Mouse (Mus musculus): ENCODE data around the gene Zfp260. TPM values are rescaled to one million over a fixed set of nuclear protein-coding genes. Genes with fewer than 3 reads are reported as not detected.
"Not testable (repeated sequence)": the region's sequence is repeated elsewhere in the genome, so short reads cannot be mapped to it uniquely, and the experiment has no call there.

Gene Zfp260
- total RNA-seq (2022): 10 to 100 TPM; 25.3 to 34.5 (median 31.3) TPM

DNA sequence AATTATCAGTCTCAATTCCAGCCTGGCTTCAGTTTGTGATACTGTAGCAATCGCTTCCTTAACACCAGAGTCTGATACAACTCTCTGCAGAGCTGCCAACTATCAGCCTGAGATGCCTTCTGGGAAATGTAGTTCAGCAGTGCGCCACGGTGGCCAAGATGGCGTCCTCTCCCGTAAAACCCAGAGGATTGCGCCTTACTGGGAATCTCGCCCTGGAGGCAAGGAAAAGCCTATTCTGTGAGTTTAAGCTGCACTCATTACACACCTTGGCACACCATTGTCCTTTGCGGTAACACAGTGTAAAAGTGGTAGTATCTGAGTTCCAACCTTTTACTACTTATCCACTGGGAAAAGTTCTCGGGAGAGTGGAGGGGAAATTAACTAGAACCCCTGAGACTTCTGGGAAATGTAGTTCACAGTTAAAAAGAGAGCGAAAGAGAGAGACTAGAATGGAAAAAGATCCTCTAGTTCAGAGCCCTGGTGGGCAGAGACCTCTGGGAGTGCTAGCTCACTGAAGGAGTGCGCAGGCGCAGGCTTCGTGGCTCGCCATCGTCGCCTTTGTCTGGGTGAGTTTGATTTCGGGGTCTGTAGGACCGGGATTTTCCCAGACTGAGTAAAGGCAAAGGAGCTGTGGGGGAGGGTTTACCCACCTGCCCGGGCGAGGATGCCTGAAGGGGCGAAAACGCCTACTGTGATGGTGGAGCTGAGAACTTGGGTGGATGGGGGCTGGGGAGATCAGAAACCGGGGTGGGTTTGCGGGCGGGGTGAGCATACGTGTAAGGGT is at the start of gene Zfp260:
Gene Zfp260 (plus strand): TSS at position 132 of the 784 bp plus-strand sequence.
- DNase-seq (ENCODE audit: low spot score): peak; percentile 95

DNA sequence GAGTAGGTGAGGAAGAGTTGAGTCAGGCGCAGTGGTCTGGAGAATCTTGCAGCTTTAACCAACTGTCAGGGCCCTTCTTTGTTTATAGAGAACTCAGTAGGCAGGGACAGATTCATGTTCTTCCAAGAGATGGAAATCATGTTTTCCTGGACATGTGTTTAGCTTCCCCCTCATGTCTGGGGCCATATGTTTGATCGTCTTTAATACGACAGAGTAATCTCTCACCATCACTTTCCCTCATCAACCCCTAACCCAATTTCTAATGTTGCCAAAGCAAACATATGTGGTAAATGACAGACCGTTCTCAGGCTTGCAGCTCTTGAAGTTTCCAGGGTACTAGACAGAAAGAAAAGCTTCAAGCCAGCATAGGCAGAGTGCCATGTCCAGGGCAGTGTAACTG is 46.5 kb upstream of the Zfp260 start:
- no peak for DNase-seq (ENCODE audit: low spot score)

DNA sequence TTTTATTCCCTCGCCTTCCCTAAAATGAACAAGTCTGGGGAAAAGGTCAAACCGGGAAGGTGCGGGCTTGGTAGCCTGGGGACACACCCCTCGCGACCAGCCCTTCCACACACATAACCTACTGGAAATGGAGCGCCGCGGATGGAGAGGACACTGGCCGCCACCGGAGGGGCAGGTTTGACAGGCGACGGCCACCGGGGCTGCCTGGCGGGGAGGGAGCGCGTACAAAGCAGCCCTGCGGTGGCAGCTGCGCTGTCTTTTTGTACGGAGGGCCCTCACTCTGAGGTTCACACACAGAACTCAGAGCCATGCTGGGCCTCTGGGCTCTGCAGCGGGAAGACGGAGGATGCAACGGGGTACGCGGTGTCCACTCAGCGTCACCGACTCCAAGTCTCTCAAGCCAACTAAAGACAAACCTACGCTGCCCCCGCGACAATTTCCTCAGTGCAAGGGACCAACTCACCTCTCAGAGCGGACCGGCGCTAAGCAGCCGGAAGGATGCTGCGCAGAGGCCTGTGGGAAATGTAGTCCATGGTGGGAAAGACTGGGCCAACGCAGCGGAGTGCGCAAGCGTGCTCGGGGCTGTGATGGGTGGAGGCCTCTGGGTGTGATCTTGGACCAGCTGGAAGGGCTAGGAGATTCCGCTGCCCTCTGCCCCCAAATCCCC is 43.6 kb upstream of the Zfp260 start, which contains the start of gene Zfp14:
Gene Zfp14 (minus strand): TSS at position 499 of the 667 bp plus-strand sequence.
- DNase-seq (ENCODE audit: low spot score): peak; percentile 93

DNA sequence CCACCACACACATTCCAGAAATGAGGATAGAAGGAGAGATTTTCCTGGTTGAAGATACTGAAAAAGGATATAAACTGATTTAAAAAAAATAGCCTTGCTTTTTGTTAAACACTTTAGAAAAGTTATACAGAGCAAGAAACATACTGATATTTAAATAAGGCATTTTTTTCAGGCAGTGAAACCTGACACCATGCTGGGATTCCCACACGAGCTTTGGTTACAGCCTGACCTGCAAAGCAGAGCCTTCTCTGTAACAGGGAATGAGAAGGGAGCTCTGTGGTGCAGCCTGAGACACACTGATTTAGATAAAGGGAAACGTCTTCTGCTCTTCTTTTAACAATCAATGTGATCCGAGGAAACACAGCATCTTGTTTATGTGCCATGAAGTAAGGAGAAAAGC is 41.0 kb upstream of the Zfp260 start:
- no peak for DNase-seq (ENCODE audit: low spot score)

DNA sequence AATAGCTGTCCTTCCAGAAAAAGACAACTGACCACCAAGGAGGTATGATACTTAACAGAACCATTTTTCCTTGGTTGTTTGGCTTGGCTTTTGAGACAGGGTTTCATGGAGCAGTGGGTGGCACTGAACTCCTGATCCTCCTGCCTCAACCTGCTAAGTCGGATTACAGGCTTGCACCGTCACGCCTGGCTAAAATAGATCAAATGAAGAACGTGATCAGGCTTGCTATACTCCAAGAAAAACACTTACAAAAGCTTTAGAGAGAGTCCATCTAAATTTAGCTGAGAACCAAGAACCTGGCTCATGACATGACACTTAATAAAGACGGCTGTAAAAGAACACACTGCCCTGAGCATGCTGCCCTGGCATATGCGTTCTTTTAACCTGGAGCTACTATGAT is 34.2 kb upstream of the Zfp260 start:
- DNase-seq (ENCODE audit: low spot score): no peak

DNA sequence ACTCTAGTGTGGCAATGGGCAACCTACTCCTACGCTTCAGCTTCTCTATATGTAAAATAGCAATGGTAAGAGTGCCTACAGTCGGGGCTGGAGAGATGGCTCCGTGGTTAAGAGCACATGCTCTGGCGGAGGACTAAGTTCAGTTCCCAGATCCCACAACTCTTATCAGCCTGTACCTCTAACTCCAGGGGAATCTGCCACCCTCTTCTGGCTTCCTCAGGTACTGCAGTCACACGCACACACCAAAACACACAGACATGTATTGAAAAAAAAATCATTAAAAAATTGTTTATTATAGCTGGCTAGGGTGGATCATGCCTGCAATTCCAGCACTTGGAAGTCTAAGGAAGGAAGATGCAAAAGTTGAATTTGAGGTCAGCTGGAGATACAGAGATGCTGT is 32.1 kb upstream of the Zfp260 start:
- no peak for DNase-seq (ENCODE audit: low spot score)

DNA sequence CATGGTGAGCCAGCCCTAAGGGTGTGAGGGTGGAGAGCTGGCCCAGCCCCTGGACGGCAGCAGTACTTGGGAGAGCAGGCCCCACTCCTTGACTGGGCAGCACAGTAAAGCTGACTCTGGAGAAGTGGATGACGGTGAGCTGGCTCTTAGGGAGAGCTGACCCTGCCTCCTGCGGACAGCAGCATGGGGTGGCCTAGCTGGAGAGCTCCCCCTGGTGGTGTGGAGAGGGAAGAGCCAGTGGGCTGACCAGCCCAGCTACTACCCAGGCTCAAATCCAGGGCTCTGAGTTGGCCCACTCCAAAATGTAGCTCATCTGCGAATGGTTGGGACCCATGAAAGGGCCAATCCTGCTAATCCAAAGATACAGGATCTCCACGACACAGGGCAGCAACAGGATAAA is 30.0 kb upstream of the Zfp260 start:
- no peak for DNase-seq (ENCODE audit: low spot score)

DNA sequence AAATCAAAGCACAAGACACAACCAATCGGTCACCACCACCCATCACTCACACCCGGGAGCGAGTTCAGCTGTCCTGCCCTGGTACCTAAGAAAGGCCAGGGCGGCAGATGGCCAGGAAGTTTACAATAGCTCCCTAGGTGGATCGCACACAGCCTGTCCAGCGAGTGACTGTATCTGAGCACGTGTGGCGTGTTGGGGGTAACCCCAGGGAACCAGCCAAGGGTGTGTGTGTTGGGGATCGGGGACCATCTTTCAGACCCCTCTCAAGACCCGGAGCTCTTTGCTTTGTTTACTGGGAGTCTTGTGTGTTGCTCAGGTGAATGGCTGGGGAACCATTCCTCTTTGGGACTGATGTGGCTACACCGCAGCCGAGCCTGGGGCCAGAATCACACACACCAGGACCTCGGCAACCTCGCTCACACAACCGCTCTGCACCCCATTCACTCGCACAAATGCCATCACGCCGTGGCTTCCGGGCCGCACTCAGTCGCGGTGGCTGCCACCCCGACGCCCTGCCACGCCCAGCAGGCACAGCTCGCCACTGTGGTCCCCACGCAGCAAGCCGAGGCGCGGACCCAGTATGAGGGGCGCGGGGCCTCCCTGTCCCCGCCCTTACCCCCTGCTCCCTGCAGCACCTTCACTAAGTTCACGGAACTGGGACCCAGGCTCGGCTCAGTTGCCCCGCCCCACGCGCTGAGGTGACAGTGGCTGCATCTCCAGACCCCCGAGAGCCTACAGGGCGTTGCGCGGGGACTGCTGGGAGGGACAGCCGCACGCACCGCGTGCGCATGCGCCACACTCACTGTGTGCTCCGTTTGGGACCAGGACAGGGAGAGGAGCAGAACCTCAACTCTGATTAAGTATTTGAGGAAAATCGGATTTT is 22.2 kb upstream of the Zfp260 start, which contains the start of gene Zfp82:
Gene Zfp82 (minus strand): TSS at position 755 of the 883 bp plus-strand sequence.
- DNase-seq (ENCODE audit: low spot score): peak; percentile 82

DNA sequence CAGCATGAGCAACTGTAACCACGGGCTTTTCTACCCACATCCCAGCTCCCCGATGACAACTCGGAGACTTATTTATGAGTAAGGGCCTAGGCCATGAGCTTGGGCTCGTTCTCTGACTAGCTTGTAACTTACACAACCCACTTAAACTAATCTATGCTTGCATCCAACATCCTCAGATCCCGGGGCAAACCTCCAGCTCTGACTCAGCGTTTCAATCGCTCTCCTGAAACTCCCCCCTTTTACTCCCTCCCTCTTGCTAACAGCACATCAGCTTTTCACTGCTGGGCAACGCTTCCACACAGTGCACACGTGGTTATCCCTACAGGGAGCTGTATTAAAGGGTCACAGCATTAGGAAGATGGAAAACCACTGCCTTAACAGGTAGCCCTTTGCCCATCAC is 8.1 kb upstream of the Zfp260 start:
- DNase-seq (ENCODE audit: low spot score): no peak

DNA sequence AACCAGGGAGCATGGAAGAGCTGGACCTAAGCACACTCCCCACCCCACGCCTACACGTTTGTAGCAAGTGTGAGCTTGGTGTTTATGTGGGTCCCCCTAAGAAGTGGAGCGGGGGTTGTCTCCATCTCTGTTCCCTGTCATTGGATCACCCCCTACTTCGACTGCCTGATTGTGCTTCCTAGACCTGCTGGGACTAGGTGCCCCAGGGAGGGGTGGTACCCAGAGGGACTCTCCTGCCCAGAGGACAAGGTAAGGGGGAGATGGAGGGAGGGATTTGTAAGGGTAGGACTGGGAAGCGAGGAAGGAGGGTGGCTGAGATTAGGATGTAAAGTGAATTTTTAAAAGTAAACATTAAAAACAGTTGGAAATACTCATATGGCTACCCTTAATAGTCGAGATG is 5.2 kb upstream of the Zfp260 start:
- no peak for DNase-seq (ENCODE audit: low spot score)

DNA sequence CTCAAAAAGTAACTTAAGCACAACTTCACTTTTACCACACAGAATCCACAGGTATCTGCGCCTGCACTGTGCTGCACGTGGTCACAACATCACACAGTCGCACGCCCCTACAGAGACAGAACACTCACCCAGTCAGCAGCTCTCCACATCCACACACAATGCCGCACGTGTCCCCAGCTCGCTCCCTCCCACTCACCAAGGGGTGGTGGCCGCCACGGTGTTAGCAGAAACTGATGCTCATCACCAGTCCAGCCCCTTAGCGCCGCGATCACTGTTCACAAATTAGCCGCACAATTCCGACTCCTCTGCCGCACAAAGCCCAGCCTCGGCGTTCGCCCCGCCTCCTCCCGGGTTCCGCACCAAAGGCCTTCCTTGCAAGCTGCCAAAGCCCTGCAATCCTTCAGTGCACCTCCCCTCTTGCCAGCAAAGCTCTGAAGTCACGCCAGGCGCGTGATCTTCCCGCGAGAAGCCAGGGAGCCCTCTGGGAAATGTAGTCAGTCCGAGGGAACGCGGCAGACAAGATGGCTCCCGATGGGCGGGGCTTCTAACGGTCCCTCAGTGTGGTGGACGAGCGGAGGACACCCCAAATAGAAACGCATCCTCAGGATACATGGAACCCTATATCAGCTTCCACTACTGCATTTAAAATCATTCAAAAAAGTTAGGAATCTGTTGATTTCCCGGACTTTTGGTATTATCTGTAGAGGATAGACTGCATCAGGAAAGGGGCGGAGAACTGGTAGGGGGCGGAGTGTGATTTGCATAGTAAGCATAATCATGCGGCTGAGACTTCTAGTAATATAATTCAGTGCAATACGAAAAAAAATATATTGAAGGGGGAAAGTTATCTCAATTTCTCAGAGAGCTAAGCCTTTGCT is 4.2 kb upstream of the Zfp260 start, which contains the start of the genes Gm26920 and Zfp566:
Gene Gm26920 (minus strand): TSS at position 319 of the 878 bp plus-strand sequence.
Gene Zfp566 (minus strand): TSS at position 436 of the 878 bp plus-strand sequence.
- peak; percentile 97 for DNase-seq (ENCODE audit: low spot score)

DNA sequence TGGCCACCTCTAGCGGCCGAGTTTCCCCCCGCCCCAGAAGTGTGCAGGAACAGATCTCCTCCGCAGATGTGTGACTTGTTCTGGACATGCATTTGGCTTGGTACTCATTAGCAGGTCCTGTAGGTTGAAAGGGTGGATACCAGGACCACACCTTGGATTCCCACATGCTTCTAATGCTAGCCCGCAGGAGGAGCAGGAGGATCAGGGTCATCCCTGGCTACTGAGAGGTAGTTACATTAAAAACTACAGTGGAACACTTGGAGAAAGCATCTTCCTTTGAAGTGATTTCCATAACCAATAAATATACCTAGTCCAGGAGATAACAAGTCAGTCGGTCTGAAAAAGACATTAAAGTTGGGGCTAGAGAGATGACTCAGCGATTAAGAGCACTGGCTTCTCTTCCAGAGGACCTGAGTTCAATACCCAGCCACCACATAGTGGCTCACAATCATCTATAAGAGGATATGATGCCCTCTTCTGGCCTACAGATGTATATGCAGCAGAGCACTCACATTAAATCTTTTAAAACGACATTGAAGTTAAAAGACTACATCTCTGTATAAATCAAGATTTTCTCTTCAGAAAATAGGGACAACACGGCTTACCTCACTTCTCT is 3.5 kb upstream of the Zfp260 start:
- DNase-seq (ENCODE audit: low spot score): no peak

DNA sequence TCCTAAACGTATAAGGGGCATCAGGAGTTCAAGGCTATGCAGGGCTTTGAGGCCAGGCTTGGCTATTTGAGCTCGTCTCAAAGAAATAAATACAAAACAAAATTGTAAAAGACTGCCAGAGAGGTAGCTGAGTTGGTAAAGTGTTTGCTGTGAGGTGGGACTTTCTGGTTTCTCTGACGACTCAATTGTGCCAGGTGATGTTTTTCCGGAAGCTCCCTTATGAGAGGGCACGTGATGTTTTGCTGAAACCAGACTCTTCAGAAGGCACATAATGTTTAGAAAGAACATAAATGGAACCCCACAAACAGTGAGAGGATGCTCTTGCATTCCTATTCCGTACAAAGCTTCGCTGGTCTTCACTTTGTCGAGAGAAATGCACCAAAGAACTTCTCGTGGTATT is 1.9 kb upstream of the Zfp260 start:
- no peak for DNase-seq (ENCODE audit: low spot score)

DNA sequence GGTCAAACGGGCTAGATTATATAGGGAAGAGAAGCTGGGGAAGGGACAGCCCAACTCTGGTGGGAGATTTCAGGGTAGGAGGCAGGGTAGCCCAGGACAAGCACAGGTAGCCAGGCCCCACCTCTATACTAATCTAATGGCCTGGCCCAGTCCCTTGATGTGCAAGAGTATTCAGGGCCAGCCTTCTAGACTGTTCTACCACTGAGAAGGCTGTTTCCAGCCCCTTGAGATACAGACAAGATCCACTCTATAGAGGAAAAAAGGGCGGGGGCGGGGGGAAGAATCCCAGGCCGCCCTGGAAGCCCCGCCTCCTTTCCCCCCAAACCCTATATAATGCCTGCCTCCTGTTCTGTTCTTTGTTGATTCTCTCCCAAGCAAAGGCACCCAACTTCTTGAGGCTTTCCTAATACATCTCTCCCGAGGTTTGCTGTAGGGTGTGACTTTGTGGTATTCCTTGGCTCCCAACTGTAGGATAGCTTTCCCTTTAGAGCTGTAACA is 610 bp upstream of the Zfp260 start:
- no peak for DNase-seq (ENCODE audit: low spot score)

DNA sequence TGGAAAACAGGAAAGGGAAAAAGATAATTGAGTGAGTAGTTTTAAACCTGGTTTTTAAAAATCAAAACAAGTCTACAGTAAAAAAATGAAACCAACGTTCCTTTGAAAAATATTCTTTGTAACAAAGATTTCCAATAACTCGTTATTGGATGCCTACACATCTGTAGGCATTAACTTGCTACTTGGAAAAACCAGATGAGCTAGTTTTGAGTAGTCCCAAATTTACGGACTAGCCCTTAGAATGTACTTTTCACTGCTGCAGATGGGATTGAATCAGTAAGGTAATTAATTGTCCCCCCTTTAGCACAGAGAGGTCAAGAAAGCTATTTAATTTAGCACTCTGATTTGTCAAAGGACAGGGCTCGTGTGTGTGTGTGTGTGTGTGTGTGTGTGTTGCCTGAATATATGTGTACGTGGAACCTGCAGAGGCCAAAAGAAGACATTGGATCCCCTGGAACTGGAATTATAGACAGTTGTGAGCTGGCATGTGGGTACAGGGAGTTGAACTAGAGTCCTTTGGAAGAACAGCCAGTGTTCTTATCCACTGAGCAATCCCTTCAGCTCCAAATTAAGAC is 1.1 kb downstream of the Zfp260 start:
- DNase-seq (ENCODE audit: low spot score): no peak

DNA sequence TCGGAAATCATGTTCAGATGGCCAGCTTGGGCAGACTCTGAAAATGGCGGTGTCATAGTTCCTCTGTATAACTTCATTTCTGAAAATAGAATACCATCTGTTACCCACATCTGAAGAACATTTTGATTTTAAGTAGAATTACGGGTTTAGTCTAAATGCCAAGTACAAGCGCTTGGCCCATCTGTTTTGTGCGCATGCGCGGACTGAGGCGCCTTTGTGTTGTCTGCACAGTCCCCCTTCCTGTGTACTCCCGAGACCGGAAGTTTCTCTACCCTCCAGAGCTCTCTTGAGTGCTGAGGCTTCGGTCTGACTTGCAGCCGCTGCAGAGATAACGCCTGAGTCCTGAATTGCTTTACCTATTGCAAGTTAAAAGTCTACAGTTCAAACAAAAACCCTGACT is 4.7 kb downstream of the Zfp260 start:
- DNase-seq (ENCODE audit: low spot score): no peak

DNA sequence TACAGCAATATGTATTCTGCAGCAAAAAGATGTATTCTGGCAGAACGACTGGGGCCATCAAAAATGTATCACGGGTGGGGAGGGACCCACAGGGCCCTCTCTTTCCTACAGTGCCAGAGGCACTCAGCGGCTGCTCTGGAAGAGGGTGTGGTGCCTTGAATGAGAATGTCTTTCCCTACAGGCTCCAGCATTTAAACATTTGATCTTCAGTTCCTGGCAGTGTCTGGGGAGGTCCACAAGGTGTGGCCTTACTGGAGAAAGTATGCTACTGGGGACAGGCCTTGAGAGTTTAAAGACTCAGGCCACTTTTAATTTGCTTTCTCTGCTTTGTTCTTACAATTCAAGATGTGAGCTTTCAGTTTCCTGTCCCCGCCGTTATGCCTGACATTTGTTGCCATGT is 21.5 kb downstream of the Zfp260 start:
- DNase-seq (ENCODE audit: low spot score): no peak

DNA sequence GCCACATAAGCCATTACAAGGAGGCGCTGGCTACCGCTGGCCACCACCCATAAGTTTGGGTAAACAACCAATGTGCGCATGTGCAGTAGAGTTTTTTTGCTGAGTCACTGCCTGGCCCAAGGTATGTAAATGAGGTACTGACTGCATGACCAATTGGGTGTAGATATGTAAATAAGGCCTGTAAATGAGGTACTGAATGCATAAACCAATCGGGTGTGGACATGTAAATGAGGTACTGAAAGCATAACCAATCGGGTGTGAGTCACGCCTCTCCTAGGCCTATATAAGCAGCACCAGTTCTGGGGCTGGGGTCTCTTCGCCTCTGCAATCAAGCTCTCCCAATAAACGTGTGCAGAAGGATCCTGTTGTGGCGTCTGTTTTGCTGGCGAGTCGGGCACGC is 23.4 kb downstream of the Zfp260 start:
- DNase-seq (ENCODE audit: low spot score): not testable (repeated sequence)

DNA sequence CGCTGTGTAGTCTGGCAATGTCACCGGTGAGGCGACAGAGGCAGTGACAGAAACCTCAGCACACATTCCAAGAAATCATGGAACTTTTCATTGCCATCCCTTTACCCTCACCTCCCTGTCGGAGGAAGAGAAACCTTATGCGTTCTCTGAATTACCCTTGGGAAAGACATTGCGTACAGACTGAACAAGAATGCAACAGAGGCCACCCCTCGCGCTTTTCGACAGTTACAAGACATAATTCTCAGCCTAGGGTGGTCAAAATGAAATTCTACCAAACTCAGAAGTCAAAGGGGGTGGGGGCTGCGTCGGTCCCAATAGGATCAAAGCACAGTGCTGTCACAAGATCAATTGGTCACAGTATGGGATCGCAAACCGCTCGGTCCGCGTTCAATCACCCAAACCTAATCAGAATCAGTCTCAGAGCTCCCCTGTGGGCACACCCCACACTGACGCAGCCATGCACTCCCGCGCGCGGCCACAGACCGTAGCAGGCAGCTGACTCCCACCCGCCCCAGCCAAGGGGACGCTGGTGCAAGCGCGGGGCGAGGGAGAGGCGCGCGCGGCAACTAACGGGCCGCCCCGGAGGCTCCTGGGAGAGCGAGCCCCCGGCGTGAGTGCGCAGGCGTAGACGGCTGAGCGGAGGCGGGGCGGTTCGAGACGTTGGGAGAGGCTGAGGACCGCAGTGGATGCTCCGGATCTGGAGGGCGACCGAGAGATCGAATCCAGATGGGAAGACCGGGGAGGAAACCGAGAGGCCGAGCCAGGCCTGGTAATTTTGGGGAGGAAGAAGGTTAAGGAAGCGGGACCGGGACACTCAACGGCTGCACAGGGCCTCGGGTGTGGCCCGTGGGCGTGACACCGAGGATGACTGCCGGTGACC is 27.0 kb downstream of the Zfp260 start, which contains the start of gene Zfp382:
Gene Zfp382 (plus strand): TSS at position 635 of the 880 bp plus-strand sequence.
- peak; percentile 89 for DNase-seq (ENCODE audit: low spot score)

All from heart, adult 8-10 months (tissue).